Mouse (Mus musculus): Measurements from ENCODE around the gene Nthl1.

The Nthl1 gene

DNA sequence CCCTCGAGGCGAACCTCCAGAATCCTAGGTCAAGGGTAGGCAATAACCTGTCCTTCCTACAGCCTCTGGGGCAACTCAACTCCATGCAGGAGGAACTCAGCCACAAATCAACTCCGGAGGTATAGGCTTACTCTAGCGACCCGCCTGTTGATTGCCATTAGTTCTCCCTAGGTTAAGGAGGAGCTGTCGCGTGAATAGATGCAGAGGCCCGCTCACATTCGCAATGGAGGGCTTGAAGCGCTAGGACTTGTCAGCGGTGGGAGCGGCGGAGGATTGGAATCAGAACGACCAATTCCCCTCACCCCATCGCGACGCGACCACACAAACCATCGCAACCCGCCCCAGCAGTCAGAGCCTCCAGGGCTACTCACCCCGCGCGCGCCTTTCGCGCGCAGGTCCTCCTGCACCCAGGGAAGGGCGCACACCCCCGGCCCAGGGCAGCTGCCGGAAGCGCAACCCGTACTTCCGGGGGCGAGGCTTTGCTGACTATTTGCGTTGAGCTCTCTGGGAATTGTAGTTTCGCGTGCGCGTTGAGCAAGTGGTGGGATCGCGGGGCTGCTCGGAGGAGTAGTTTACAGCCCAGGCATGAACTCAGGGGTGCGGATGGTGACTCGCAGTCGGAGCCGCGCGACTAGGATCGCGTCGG, at the start of gene Nthl1, which contains the start of gene Tsc2:
Gene Nthl1, plus strand, starts transcription at position 514 of the 646 bp plus-strand sequence.
Gene Tsc2, minus strand, starts transcription at position 464 of the 646 bp plus-strand sequence.
- in situ Hi-C loops (cut with MboI; ENCODE audit: low sequenced_read_pairs) = no loop called here

DNA sequence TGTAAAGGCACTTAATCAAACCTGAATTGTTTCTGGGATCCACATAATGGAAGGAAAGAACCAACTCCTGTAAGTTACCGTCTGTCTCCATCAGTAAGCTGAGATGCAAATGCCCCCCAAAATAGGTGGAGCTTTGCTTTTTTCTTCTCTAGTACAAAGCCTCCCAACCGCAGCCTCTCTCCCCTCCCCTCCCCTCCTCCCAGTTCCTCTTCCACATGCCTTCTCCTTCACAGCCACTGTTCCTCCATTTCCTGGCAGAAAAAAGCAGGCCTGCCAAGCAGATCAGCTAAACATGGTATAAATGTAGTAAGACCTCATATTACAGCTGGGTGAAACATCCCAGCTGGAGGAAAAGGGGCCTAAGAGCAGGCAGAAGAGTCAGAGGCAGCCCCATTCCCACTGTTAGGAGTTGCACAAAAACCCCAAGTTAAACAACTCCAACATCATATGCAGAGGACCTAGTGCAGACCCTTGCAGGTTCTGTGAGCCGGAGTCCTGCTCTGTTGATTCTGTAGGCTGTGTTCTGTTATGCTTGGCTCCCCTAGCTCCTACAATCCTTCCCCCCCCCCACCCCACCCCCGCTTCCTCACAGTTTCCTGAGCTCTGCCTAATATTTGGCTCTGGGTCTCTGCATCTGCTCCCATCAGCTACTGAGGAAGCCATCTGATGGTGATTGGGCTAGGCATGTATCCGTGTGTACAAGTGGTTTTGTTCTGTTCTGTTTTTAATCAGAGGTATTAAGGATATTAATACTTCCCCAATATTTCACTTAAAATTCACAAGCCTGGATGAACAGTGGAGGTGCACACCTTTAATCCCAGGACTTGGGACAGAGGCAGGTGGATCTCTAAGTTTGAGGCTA, 48.6 kb upstream of the Nthl1 start:
- in situ Hi-C loops (cut with MboI; ENCODE audit: low sequenced_read_pairs) = no loop called here

DNA sequence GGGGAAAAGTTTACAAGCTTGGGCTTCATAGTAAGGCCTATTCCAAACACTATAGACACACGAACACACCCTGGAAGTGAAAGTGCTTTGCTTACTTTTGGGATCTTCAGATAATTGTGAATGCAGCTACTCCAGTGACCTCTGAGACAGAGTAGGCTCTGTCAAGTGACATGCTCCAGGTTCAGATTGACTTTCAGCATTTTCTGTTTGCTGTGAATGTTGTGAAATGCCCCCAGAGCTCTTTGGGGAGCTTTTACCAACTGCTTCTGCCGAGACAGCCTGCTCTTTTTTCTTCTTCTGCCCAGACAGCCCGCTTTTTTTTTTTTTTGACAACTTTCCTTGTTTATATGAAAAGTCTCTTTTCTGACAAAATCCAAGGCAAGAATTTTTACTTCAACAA, 48.0 kb upstream of the Nthl1 start:
- in situ Hi-C loops (cut with MboI; ENCODE audit: low sequenced_read_pairs) = no loop called here

DNA sequence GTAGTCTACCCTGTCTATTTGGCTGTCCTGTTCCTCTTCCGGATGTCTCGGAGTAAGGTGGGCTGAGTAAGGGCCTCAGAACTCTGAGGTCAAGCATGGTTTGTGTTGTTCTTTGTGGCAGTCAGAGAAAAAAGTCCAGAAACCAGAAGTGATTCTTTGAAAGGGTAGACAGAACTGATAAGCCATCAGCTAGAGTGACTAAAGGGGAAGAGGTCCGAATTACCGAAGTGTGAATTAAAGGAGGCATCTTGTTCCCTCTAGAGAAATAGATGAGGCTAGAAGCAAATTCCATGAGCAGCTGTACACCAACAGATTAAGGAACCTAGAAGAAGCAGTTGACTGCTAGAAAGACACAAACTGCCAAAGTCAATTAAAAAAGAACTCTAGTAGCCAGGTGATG, 45.9 kb upstream of the Nthl1 start:
- in situ Hi-C loops (cut with MboI; ENCODE audit: low sequenced_read_pairs) = no loop called here

GRCm38 (mm10) chr17:24590943-24591342, 41.5 kb upstream of the Nthl1 start:
- in situ Hi-C loops (cut with MboI; ENCODE audit: low sequenced_read_pairs) = no loop called here

GRCm38 (mm10) chr17:24591695-24592094, 40.8 kb upstream of the Nthl1 start:
- in situ Hi-C loops (cut with MboI; ENCODE audit: low sequenced_read_pairs) = no loop called here

DNA sequence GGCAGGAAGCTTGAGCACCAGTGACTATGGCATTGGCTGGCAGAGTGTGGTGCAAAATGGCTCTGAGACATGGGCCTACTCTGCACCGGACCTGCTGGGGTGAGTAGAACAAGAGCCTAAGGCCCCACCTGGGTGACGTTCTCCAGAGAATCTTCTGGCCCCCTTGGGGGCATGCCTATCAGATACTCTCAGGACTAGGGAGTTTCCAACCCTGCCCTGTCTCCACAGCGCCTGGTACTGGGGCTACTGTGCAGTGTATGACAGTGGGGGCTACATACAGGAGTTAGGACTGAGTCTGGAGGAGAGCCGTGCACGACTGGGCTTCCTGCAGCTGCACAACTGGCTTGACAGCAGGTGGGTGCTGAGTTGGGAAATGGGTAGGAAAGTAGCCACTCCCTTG, 39.2 kb upstream of the Nthl1 start:
- in situ Hi-C loops (cut with MboI; ENCODE audit: low sequenced_read_pairs) = no loop called here

DNA sequence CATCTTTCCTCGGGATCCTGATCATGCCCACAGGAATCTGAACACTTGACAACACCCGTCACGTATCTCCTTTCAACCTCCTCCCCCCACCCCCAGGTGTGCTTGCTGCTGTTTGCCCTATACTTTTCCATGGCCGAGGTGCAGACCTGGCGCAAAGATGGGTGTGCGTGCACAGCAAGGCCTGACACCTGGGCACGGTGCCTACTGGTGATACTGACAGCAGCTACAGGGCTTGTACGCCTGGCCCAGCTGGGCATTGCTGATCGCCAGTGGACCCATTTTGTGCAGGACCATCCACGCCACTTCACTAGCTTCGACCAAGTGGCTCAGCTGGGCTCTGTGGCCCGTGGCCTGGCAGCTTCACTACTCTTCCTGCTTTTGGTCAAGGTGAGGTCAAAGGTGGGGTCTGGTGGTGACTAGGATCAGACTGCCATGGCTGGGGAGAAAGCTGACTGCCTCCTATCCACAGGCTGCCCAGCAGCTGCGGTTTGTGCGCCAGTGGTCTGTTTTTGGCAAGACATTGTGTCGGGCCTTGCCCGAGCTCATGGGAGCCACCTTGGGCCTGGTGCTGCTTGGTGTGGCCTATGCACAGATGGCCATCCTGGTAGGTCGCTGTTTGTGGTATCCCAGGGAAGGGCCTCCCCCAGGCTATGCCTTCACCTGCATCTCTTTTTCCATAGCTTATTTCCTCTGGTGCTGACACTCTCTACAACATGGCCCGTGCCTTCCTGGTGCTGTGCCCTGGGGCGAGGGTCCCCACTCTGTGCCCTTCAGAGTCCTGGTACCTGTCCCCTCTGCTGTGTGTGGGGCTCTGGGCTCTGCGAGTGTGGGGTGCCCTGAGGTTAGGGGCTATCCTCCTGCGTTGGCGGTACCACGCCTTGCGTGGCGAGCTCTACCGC, 38.2 kb upstream of the Nthl1 start:
- in situ Hi-C loops (cut with MboI; ENCODE audit: low sequenced_read_pairs) = no loop called here

- in situ Hi-C loops (cut with MboI; ENCODE audit: low sequenced_read_pairs) = no loop called here
Observed at GRCm38 (mm10) chr17:24595126-24596072, 37.1 kb upstream of the Nthl1 start.

- in situ Hi-C loops (cut with MboI; ENCODE audit: low sequenced_read_pairs) = no loop called here
Observed at GRCm38 (mm10) chr17:24596073-24596466, 36.4 kb upstream of the Nthl1 start.

DNA sequence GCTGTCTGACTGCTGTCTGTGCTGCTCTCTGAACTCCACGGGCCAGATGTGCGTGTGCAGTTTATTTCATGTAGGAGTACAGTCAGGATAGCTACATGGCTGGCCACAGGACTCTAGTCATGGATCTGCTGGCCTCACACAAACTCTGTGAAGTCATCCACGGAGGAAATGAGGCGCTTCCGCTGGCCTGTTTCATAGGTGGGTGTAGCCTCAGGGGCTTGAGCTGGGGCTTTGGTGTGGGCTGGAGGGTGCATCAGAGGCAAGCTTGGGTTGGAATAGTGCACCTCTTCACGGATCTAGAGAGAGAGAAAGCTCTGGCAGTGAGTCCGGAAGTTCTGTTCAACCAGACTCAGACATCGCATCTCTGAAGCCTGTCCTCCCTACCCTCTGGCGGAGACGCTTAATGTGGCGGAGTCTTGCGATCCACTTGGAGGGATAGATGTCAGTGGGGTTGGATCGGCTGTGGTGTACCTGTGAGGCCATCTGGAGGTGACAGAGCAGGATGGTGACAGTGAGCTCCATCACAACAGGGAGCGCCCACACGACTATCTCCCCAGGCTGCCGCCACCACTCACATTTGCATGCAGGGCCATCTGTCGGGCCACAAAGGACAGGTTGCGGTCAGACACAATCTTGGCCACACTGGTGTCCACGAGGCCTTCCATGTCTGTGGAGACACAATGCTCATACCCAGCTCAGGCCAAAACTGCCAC, 35.9 kb upstream of the Nthl1 start:
- in situ Hi-C loops (cut with MboI; ENCODE audit: low sequenced_read_pairs) = no loop called here

DNA sequence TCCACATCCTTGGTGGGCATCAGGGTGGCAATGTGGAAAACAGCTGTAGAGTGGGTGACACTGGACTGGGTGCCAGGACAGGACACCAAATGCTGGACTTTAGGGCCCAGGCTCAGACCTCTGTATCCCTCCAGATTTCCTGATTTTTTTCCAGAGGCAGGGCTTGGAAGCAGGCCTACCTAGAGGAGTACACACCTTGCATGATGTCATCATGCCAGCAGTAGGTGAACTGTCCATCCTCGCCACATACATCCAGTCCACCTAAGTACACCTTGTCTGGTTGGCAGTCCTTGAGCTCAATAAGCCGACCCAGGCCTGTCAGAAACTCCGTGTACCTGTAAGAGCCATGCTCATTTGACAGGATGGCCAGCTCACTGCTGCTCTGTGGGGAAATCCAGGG, 34.5 kb upstream of the Nthl1 start:
- in situ Hi-C loops (cut with MboI; ENCODE audit: low sequenced_read_pairs) = no loop called here

GRCm38 (mm10) chr17:24600502-24600901, 32.0 kb upstream of the Nthl1 start:
- in situ Hi-C loops (cut with MboI; ENCODE audit: low sequenced_read_pairs) = no loop called here

- in situ Hi-C loops (cut with MboI; ENCODE audit: low sequenced_read_pairs) = no loop called here
Observed at GRCm38 (mm10) chr17:24603961-24604360, 28.5 kb upstream of the Nthl1 start.

GRCm38 (mm10) chr17:24604557-24604956, 27.9 kb upstream of the Nthl1 start:
- in situ Hi-C loops (cut with MboI; ENCODE audit: low sequenced_read_pairs) = no loop called here

DNA sequence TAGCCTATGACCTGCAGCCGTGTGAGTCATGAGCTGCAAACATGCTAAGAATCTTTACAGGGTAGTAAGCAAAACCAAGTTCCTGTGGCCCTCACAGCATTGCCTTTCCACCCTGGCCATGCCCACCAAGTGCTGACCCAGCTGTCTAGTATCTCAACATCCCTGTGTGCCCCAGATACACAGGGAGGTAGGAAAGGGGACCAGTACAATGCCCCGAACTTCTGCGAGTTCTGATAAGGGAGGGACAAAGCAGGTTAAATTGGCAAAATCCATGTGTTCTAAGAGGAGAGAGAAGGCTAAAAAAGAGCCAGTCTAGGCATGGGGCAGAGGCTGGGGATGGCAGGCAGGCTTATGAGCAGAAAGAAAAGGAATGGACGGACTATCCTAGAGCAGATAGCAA, 24.1 kb upstream of the Nthl1 start:
- in situ Hi-C loops (cut with MboI; ENCODE audit: low sequenced_read_pairs) = no loop called here

- in situ Hi-C loops (cut with MboI; ENCODE audit: low sequenced_read_pairs) = no loop called here
Observed at GRCm38 (mm10) chr17:24608874-24609273, 23.6 kb upstream of the Nthl1 start.

DNA sequence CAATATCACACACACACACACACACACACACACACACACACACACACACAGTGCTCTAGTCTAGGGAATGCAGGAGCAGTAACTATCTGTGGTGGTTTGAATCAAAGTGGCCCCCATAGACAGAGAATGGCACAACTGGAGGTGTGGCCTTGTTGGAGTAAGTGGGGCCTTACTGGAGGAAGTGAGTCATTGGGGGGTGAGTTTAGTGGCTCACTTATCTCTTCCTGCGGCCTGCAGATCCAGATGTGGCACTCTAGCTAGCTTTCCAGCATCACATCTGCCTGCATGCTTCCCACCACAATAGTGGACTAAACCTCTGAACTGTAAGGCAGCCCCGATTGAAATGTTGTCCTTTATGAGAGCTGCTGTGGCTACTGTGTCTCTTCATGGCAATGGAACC, 21.8 kb upstream of the Nthl1 start:
- in situ Hi-C loops (cut with MboI; ENCODE audit: low sequenced_read_pairs) = no loop called here

- in situ Hi-C loops (cut with MboI; ENCODE audit: low sequenced_read_pairs) = no loop called here
Observed at GRCm38 (mm10) chr17:24617561-24618194, 14.8 kb upstream of the Nthl1 start.

Data from CH12F3 (cell line).